Mouse (Mus musculus) c-Kit-positive CD71-positive TER-119-positive erythroid progenitor cells, embryonic 14.5 days (primary cell): ENCODE measurements around the gene Anxa4.

ENCODE experiments used
- DNase-seq: peaks from one replicate; pipeline ENCODE4 v3.0.0-alpha.2; 2013; ENCODE audit warnings: low spot score

Gene Anxa4

GRCm38 (mm10) chr6:86793021-86793815 lies at the start of gene Anxa4:
Anxa4 (minus strand) TSS chr6:86793584.
- DNase-seq: peak; percentile 28

- no peak for DNase-seq
These were observed 48.6 kb upstream of the Anxa4 start for GRCm38 (mm10) chr6:86841949-86842348.

DNA sequence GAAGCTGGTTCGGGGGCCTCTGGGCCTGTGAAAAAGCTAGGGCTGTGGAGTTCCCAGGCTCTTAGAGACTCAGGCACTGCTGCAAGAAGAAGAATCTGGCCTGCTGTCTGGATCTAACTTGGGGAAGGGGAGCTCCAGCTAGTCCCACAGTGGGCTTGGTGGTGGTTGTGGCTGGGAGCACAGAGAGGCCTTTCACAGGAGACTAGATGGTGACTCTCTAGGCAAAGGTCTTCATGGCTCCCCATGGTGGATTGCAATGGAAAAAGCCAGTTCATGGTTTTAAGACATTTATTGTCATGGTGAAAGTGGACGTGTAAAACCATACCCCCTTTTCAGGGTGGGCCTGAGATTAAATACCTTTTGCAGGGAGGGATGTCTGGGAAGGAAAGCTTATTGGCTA lies 45.7 kb upstream of the Anxa4 start:
- no peak for DNase-seq

- DNase-seq: no peak
These were observed 39.6 kb upstream of the Anxa4 start for GRCm38 (mm10) chr6:86832802-86833502.

DNA sequence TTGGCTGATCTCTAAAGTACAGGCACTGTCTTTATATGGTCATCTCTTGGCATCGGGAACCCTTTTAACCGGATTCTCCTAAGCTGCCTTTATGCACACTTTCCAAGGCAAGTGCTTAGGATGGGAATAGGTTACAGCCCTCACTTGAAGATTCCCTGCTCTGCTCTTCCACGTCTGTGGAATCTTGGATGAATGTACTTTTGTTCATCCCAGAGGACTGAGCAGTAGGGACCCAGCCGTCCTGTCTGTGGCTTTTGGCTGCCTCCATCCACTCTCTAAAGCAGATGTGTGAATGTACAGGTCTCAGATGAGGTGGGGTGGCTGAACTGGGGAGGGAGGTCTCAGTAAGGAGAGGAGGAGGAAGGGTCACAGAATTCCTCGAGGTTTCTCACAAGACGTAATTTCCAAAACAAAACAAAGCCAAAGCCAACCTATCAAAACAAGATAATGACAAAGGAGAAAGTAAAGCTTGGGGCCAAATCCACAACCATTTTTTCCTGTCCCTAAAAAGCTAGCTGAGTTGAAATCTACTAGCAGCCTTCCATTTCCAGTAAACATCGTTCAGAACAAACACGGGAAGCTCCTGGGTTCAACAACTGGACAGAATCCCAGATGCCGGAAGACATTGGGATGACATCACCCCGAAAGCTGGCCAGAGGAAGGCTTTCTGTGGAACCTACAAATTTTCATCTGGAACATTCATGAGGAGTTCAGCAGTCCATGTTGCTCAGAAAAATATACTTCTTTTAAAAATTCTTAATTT lies 37.5 kb upstream of the Anxa4 start:
- DNase-seq: no peak

DNA sequence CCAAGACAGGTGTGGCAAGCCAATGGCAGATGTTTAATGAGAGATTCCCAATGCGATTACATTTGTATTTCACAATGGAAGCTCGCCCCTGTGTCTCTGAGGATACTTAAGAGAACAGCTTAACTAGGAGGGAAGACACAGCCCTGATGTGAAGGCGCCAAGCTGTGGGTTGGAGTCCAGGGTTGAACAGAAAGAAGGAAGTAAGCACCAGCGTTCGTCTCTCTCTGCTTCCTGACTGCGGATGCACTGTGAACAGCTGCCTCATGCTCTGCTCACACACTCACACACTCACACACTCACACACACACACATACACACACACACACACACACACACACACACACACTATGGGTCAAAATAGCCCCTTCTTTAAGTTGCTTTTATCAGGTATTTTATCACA lies 36.4 kb upstream of the Anxa4 start:
- no peak for DNase-seq

- no peak for DNase-seq
These were observed 34.0 kb upstream of the Anxa4 start for GRCm38 (mm10) chr6:86827432-86827831.

GRCm38 (mm10) chr6:86824401-86824800 lies 31.0 kb upstream of the Anxa4 start:
- no peak for DNase-seq

DNA sequence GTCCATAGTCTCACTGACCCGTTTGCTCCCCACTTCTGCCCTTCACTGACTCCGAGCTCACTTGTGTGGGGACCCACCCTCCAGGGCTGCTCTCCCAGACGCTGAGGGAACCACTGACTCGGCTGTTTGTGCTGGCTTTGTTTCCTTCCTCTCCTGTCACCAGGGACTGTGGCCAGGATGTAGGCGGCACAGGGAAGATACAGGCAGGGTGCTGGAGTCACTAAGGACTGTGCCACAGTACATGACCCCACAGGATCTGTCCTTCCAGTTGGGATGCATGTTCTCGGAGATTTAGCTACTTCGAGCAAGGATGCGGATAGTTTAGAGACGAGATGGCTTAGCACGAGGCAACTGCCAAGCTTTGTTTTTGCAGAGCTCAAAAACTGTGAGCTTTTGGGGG lies 30.4 kb upstream of the Anxa4 start:
- no peak for DNase-seq

DNA sequence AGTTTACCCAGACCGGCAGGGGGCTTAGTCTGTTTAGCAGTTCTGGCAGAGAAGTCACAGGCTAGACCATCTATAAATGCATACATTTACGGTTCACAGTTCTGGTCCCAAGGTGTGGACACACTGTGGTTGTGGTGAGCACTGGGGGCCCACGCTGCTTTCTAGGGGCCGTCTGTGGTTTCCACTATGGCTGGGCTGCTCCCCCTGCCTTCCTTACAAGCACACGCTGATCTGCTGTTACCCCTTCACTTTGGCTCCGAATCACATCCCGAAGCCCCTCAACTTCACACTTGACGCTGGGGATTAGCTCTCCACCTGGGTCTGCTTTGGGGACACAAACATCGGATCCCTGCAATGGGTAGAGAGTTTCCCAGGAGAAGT lies 29.7 kb upstream of the Anxa4 start:
- DNase-seq: no peak

GRCm38 (mm10) chr6:86822285-86823050 lies 29.1 kb upstream of the Anxa4 start:
- DNase-seq: no peak

DNA sequence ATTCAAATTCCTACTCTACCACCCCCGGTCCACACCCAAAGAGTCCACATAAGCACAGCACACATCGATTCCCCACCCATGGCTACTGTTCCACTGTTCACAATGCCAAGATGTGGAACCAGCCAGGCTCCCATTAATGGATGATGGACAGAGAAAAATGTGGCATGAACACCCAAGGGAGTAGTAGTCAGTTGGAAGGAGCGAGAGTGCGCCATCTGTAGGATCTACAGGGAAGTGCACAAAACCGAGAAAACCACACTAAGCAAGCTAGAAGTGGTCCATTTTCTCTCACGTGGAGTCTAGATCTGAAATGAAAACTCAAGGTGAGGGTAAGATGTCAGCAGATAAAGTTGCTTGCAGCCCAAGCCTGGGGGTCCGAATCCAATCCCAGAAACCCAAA lies 27.3 kb upstream of the Anxa4 start:
- DNase-seq: peak; percentile 36

GRCm38 (mm10) chr6:86819926-86820325 lies 26.5 kb upstream of the Anxa4 start:
- no peak for DNase-seq

- no peak for DNase-seq
These were observed 25.5 kb upstream of the Anxa4 start for GRCm38 (mm10) chr6:86818914-86819313.

DNA sequence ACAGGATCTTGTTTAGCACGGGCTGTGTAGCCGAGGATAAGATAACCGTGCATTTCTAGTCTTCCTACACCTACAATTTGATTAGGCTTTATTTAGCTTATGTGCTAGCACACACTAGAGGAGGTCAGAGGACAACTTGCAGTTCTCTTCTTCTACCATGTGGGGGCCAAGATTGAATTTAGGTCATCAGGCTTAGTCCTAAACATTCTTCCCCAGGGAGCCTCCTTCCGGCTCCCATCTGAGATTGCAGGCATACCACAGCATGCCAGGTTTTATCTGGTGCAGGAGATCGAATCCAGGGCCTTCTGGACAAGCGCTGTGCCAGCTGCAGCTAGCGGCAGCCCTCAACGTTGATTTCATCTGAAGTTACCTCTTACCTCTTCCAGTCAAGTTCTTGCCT lies 23.2 kb upstream of the Anxa4 start:
- DNase-seq: no peak

GRCm38 (mm10) chr6:86815436-86815835 lies 22.1 kb upstream of the Anxa4 start:
- DNase-seq: no peak

DNA sequence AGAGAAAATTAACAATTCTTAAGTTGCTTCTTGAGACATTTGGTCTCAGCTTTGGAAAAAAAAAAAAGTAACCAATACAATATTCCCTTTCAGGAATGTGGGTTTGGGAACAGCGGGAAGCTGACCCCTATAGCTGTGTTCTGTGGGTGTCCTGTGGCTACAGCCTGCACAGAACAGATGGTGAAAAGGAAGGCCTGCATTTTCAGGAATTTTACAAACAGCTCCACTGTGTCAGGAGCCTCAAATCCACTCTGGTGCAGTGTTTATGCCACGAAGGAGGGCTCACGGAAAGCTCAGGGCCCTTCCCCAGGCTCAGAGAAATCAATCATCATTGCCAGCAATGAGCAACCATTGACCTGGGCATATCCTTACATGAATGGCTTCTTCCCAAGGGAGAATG lies 21.5 kb upstream of the Anxa4 start:
- DNase-seq: no peak

DNA sequence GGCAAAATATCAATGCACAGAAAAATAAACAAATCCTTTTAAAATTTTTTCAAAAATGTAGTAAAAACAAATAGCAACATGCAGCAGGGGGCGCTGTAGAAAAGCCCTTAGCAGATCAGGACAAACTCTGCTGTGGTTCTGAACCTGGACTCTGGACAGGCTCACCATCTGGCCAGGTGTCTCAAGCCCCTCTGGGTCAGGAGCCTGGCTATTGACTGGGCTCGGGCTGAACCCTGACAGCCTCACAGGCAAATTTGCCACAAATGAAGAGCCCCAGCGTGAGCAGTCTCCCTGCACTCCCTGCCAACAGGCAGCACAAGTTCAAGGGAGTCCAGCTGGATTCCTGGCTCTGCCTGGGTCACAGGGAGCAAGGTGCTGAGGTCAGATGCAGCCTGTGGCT lies 20.0 kb upstream of the Anxa4 start:
- peak; percentile 29 for DNase-seq

DNA sequence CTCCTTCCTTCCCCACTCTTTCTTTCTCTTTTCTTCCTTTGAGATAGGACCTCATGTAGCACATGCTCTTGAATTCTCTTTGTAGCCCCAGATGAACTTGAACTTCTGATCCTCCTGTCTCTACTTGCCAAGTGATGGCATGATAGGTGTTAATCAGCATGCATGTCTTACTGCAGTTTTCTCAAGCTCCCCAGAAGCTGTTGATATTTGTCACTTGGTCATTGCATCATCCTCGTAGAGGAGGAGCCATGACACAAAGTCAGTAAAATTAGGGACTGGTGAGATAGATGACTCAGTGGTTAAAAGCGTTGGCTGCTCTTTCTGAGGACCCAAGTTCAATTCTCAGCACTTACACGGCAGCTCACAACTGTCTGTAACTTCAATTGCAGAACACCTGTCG lies 19.5 kb upstream of the Anxa4 start:
- no peak for DNase-seq

DNA sequence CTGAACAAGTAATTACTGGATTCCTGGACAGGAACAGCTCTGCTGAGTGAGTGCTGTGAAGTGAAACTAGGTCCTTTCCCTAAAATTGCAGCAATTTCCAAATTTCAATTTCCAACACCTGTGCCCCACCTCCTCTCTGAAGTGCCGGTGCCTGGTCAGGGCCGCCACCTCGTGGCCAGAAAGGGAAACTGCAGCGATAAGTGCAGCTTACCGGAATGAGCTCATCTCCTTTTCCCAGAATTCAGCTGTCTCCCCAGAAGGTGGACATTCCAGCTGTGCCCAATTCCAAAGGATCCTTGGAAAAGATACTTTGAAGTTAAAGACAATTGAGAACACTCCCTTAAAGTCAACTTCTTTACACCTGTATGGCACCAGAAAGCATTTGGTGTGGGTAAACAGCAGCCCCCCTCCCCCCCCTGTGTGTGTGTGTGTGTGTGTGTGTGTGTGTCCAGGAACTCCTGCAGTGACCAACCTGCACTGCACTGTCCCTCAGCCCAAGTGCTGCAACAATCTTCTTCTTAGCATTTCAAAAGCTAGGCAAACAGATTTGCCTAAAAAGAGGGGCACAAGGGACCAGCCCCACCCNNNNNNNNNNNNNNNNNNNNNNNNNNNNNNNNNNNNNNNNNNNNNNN lies 13.2 kb upstream of the Anxa4 start:
- peak; percentile 49 for DNase-seq

- DNase-seq: no peak
These were observed 11.3 kb upstream of the Anxa4 start for GRCm38 (mm10) chr6:86804646-86805045.

GRCm38 (mm10) chr6:86801431-86801830 lies 8.0 kb upstream of the Anxa4 start:
- DNase-seq: no peak
